Mouse (Mus musculus) embryonic facial prominence, embryonic 13.5 days (tissue): ENCODE data around the gene Parp8. TPM values are rescaled to one million over a fixed set of nuclear protein-coding genes. Genes with fewer than 3 reads are reported as not detected.
"Not testable (repeated sequence)": the region's sequence is repeated elsewhere in the genome, so short reads cannot be mapped to it uniquely, and the experiment has no call there.

Source experiments
- ATAC-seq: fragments of 200-750 bp; cut with Nextera tagmentation; 2 replicates; pipeline ENCODE4 v1.8.0; 2017; ENCODE audit warnings: low read depth; ENCODE audit not compliant: insufficient number of reproducible peaks, insufficient read depth, low FRiP score, low TSS enrichment
- H3K27ac ChIP-seq: fragments of 300-500 bp; sonication (generic); 2 replicates; pipeline ENCODE4 v1.5.1; 2015; ENCODE audit warnings: moderate library complexity, mild to moderate bottlenecking, inconsistent platforms
- H3K27me3 ChIP-seq: fragments of 300-500 bp; sonication (generic); 2 replicates; pipeline ENCODE4 v1.6.1; 2015; ENCODE audit warnings: mild to moderate bottlenecking, inconsistent platforms
- H3K36me3 ChIP-seq: fragments of 300-500 bp; sonication (generic); 2 replicates; pipeline ENCODE4 v1.6.1; 2015; ENCODE audit warnings: mild to moderate bottlenecking, inconsistent platforms
- H3K4me1 ChIP-seq: fragments of 300-500 bp; sonication (generic); 2 replicates; pipeline ENCODE4 v1.6.1; 2015; ENCODE audit warnings: inconsistent platforms
- H3K4me2 ChIP-seq: fragments of 300-500 bp; sonication (generic); 2 replicates; pipeline ENCODE4 v1.6.1; 2015; ENCODE audit warnings: moderate library complexity, mild to moderate bottlenecking, inconsistent platforms
- H3K4me3 ChIP-seq: fragments of 300-500 bp; sonication (generic); 2 replicates; pipeline ENCODE4 v1.5.1; 2015; ENCODE audit warnings: mild to moderate bottlenecking, inconsistent platforms
- H3K9ac ChIP-seq: fragments of 300-500 bp; sonication (generic); 2 replicates; pipeline ENCODE4 v1.6.1; 2015; ENCODE audit warnings: mild to moderate bottlenecking, inconsistent platforms
- H3K9me3 ChIP-seq: fragments of 300-500 bp; sonication (generic); 2 replicates; pipeline ENCODE4 v1.6.1; 2016; ENCODE audit warnings: inconsistent platforms
- WGBS: fragments of 180-500 bp; shearing (Covaris S2); methylation state at CpG from one replicate; pipeline ENCODE4 v1.1.7; 2015; ENCODE audit warnings: mixed read lengths; 5-methylcytosine and 5-hydroxymethylcytosine counted together
- polyA plus RNA-seq: library from polyadenylated mRNA; unstranded; fragments of >200 nt; fragmentation: Nextera tagmentation; extraction: Ambion mirVana; gene quantifications from 2 replicates; pipeline ENCODE4 v1.2.1, GENCODE M21; 2015

The Parp8 gene
- polyA plus RNA-seq, 1 experiment from 2014 or later = 19.9 TPM

DNA sequence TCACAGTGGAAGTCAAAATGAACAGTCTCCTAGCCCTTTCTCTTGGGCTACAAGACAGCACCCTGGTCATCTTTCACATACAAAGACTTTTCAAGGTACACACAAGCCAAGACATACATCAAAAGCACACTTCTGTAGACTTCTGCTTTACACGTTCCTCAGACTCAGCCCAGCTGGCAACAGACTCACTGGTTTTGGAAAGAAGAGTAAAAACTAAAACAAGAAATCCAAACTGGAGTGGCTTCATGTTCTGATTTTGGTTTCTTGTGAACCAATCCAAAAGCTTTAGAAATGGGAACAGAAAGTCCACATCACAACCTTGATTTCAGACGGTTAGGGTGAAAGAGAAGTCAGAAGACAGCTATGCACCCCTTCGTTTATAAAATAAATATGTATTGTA is 67.8 kb downstream of the Parp8 start:
- no peak overlapping the region for H3K4me2 ChIP-seq
- 83% methylated on average over 3 of the region's 3 CpGs for WGBS
- H3K27ac ChIP-seq = no peak overlapping the region
- peaks cover 12% of the 10 kb centered on the region for H3K4me1 ChIP-seq
- ATAC-seq = no peak
- H3K27me3 ChIP-seq = no peaks in the 10 kb centered on the region
- no peak overlapping the region for H3K9ac ChIP-seq
- H3K4me3 ChIP-seq = no peak overlapping the region
- H3K9me3 ChIP-seq = no peaks in the 10 kb centered on the region
- H3K36me3 ChIP-seq = no peaks in the 10 kb centered on the region

GRCm38 (mm10) chr13:116951336-116951735 is 74.0 kb downstream of the Parp8 start:
- WGBS = 91% methylated on average over 3 of the region's 3 CpGs
- Histone ChIP-seq H3K9me3 (no peaks in the 10 kb centered on the region), H3K27ac (no peak overlapping the region), H3K27me3 (no peaks in the 10 kb centered on the region), H3K4me2 (no peak overlapping the region), H3K9ac (no peak overlapping the region), H3K36me3 (no peaks in the 10 kb centered on the region), H3K4me1 (peaks cover 31% of the 10 kb centered on the region), H3K4me3 (no peak overlapping the region)
- no peak for ATAC-seq

DNA sequence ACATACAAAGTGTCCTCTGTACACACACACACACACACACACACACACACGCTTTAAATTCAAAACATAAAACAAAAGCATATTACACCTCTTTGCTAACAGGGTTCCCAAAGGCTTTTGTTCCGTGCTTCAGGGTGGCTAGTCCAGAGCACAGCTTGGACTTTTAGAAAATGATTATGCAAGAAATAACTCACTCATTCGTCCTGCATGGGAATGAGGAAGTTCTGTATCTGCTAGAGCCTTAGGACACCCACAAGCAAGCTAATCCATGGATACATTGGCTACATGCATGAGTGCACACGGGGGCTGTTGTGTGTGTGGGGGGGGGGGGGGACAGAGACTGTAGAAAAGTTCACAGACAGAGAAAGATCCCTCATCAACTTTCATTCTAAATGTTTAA is 75.8 kb downstream of the Parp8 start:
- H3K36me3 ChIP-seq = no peaks in the 10 kb centered on the region
- no peak overlapping the region for H3K4me3 ChIP-seq
- no peak overlapping the region for H3K4me2 ChIP-seq
- no peaks in the 10 kb centered on the region for H3K27me3 ChIP-seq
- WGBS = 58% methylated on average over 4 of the region's 4 CpGs
- H3K9me3 ChIP-seq = no peaks in the 10 kb centered on the region
- no peak for ATAC-seq
- H3K4me1 ChIP-seq = peaks cover 34% of the 10 kb centered on the region
- H3K9ac ChIP-seq = no peak overlapping the region
- H3K27ac ChIP-seq = no peak overlapping the region

DNA sequence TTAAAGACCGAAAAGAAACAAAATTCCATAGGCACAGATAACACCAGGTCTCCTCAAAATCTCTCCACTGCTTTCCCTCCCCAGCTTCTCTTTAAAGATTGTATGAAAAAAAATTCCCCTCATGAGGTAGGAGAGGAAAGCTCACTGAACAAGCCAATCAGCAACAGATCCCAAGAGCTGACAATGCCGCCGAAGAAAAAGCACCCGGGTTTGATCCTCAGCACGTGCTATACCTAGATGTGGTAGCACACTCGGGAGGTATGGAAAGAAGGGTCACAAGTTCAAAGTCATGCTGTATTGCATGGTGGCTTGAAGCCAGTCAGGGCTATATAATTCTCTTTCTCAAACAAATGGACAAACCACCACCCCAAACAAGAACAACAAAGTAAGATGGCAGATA is 76.3 kb downstream of the Parp8 start:
- Histone ChIP-seq H3K9me3 (no peaks in the 10 kb centered on the region), H3K9ac (no peak overlapping the region), H3K4me2 (no peak overlapping the region), H3K27ac (no peak overlapping the region), H3K4me3 (no peak overlapping the region), H3K36me3 (no peaks in the 10 kb centered on the region), H3K4me1 (peaks cover 34% of the 10 kb centered on the region), H3K27me3 (no peaks in the 10 kb centered on the region)
- 93% methylated on average over 6 of the region's 6 CpGs for WGBS
- ATAC-seq = no peak

DNA sequence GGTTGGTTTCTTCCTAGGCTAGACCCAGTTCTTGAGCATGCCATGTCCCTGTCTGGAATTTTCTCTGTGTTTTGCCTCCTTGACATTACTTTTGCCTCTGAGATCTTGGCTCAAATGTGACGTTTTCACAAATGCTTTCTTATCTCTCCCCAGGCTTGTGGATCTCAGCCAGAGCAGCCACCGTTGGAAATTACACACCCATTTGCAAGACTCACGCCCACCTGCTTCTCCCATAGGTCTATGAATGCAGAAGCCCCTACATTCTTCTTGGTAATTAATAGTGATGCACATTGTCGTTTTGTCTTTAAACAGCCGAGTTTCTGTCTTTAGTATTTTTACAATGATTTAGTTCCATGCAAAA is 77.1 kb downstream of the Parp8 start:
- H3K27ac ChIP-seq = no peak overlapping the region
- H3K9me3 ChIP-seq = no peaks in the 10 kb centered on the region
- H3K9ac ChIP-seq = no peak overlapping the region
- WGBS = 64% methylated on average over 5 of the region's 5 CpGs
- no peak overlapping the region for H3K4me3 ChIP-seq
- H3K4me1 ChIP-seq = peaks cover 32% of the 10 kb centered on the region
- H3K27me3 ChIP-seq = no peaks in the 10 kb centered on the region
- no peaks in the 10 kb centered on the region for H3K36me3 ChIP-seq
- no peak for ATAC-seq
- no peak overlapping the region for H3K4me2 ChIP-seq

DNA sequence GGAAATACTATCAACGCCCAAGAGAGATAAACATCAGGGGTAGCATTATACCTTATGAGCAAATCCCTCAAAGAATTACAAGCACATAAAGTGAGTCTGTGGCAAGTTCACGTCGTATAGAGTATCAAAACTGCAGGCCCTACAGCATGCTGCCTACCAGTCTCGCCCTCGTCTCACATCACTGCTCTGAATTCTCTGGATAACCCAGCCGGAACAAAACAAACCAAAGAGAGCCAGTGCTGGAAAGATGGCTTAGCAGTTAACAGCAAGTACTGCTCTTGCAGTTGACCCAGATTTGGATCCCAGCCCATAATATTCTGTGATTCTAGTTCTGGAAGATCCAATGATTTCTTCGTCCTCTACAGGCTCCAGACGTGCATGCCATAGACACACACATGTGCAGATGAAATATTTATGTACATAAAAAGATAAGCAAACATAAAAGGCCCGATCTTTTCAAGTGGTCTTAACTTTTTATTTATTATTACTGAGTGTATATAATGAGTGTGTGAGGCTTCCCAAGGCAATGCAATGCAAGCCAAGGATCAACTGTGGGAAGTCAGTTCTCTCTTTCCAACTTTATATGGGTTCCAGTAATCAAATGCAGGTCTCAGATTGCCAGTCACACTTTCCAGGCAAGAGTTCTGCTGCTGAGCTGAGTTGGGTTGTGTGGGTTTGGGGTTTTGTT is 77.6 kb downstream of the Parp8 start:
- no peak overlapping the region for H3K4me3 ChIP-seq
- WGBS = 60% methylated on average over 9 of the region's 9 CpGs
- no peak overlapping the region for H3K4me2 ChIP-seq
- H3K4me1 ChIP-seq = peaks cover 38% of the 10 kb centered on the region
- H3K27me3 ChIP-seq = no peaks in the 10 kb centered on the region
- no peaks in the 10 kb centered on the region for H3K36me3 ChIP-seq
- 0 out of 2 replicates have a peak overlapping the region, but pooled peaks have one; percentile 7 for H3K27ac ChIP-seq
- H3K9me3 ChIP-seq = no peaks in the 10 kb centered on the region
- 0 out of 2 replicates have a peak, but pooled peaks have one; percentile 32 for ATAC-seq
- H3K9ac ChIP-seq = no peak overlapping the region

DNA sequence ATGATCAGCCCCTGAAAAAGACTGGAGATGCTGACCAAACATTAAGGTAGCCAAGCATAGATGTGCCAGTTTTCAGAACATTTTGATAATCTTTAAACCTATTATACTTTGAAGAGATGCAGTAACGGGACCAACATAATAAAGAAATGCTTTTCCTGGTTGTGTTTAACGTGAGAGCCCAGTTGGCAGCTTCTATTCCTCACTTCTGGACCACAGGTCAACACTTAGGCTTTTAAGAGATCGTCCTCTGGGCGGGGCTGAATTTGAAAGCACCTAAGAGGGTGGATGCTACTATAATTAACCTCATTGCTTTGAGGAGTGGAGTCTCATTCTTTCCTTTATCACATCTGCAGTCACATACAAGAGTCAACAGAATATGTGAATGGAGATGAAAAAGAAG is 78.8 kb downstream of the Parp8 start:
- no peak overlapping the region for H3K4me3 ChIP-seq
- H3K9me3 ChIP-seq = no peaks in the 10 kb centered on the region
- no peak overlapping the region for H3K27ac ChIP-seq
- no peaks in the 10 kb centered on the region for H3K36me3 ChIP-seq
- 79% methylated on average over 4 of the region's 4 CpGs for WGBS
- no peak for ATAC-seq
- H3K4me1 ChIP-seq = peaks cover 45% of the 10 kb centered on the region
- no peak overlapping the region for H3K9ac ChIP-seq
- no peak overlapping the region for H3K4me2 ChIP-seq
- no peaks in the 10 kb centered on the region for H3K27me3 ChIP-seq

DNA sequence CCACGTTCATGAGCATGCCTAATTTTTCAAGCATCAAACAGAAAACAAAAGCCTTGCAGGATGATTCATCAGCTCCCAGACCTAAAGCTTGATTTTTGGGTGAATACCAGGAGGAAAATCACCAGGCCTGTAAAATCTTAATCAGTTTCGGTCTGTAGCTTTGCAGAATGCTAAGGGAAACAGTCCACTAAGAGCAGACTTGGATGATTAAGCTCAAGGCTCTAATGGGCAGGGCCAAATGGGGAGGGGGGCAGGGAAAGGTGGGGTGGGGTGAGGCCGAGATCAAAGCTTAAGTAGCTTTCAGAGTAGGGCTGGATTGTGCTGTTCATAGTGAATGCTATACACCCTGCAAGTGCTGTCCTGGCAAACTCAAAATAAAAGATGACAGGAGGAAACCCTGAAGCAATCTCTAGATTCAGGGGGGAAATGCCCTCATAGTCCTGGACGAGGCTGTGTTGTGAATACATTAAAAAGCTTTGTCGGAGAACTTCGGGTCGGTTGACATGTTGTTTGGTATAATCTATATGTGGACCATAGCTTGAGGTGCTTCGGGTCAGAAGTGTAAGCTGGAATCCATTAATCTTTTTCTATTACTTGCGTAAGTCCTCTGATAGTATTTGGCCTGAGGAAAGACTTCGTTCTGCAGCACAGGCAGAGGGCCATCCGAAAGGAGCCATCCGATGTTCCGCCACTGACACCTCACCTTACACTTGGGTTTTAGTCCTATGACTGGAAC is 83.9 kb downstream of the Parp8 start:
- 46% methylated on average over 13 of the region's 13 CpGs for WGBS
- ATAC-seq = no peak; the same call in 1 of the 2 replicates
- Histone ChIP-seq H3K36me3 (no peaks in the 10 kb centered on the region; the same call in 1 of the 2 replicates), H3K27ac (no peak overlapping the region), H3K4me1 (peaks cover 23% of the 10 kb centered on the region), H3K9ac (no peak overlapping the region), H3K9me3 (no peaks in the 10 kb centered on the region), H3K27me3 (no peaks in the 10 kb centered on the region), H3K4me2 (no peak overlapping the region), H3K4me3 (no peak overlapping the region)

DNA sequence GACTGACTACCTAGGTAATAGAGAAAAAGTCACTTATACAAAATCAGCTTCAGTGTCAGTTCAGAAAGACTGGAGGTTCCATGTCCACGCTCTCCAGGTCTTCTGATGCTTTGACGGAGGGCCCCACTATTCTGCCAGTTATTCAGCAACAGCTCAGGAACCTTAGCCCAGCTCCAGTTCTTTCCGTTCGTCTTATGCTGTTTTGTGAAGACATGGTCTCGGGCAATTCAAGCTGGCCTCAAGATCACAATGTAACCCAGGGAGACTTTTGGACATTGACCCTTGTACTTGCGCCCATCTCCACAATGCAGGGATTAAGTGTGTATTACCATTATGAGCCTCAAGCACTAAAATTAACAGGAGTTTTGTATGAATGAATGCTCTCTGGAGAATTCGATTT is 84.6 kb downstream of the Parp8 start:
- Histone ChIP-seq H3K4me2 (no peak overlapping the region), H3K9me3 (no peaks in the 10 kb centered on the region), H3K9ac (no peak overlapping the region), H3K36me3 (no peaks in the 10 kb centered on the region; the same call in 1 of the 2 replicates), H3K4me3 (no peak overlapping the region), H3K27me3 (no peaks in the 10 kb centered on the region), H3K27ac (no peak overlapping the region), H3K4me1 (peaks cover 19% of the 10 kb centered on the region)
- ATAC-seq = no peak
- whole genome bisulfite sequencing = 78% methylated on average over 7 of the region's 7 CpGs

DNA sequence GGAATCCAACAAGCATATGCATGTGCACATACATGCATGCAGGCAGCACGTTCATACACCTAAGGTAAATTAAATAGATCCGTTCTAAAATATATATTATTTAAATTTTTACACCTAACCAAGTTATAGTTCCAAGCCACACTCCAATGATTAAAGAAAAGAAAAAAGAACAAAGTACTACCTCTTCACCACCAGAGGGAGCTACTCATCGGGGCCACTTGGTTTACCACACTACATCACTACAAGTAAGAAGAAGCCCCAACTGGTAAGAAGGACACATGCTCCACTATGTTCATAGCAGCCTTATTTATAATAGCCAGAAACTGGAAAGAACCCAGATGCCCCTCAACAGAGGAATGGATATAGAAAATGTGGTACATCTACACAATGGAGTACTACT is 88.3 kb downstream of the Parp8 start:
- not testable (repeated sequence) for H3K27me3 ChIP-seq, H3K4me1 ChIP-seq, H3K9me3 ChIP-seq, H3K4me2 ChIP-seq, ATAC-seq, H3K9ac ChIP-seq, H3K36me3 ChIP-seq, H3K4me3 ChIP-seq, H3K27ac ChIP-seq
- 96% methylated on average over 3 of the region's 3 CpGs for WGBS

- Histone ChIP-seq H3K4me2 (no peak overlapping the region), H3K36me3 (peaks cover 8% of the 10 kb centered on the region; the same call in 1 of the 2 replicates), H3K4me3 (no peak overlapping the region), H3K27me3 (no peaks in the 10 kb centered on the region), H3K4me1 (0 out of 2 replicates have a peak, but pooled peaks cover 5% of the 10 kb centered on the region), H3K9ac (no peak overlapping the region), H3K9me3 (no peaks in the 10 kb centered on the region), H3K27ac (peak overlapping the region; percentile 28)
- ATAC-seq = no peak
- 44% methylated on average over 6 of the region's 6 CpGs for WGBS
Measured at GRCm38 (mm10) chr13:116917387-116917930, 107.9 kb downstream of the Parp8 start.

- no peak for ATAC-seq
- no peak overlapping the region for H3K9ac ChIP-seq
- no peak overlapping the region for H3K4me2 ChIP-seq
- H3K4me3 ChIP-seq = no peak overlapping the region
- no peaks in the 10 kb centered on the region; the same call in 1 of the 2 replicates for H3K36me3 ChIP-seq
- 89% methylated on average over 3 of the region's 3 CpGs for WGBS
- H3K27ac ChIP-seq = no peak overlapping the region
- H3K9me3 ChIP-seq = no peaks in the 10 kb centered on the region
- no peaks in the 10 kb centered on the region for H3K4me1 ChIP-seq
- H3K27me3 ChIP-seq = no peaks in the 10 kb centered on the region
Measured at GRCm38 (mm10) chr13:116908284-116908683, 117.1 kb downstream of the Parp8 start.
